Mouse (Mus musculus) heart, embryonic 16.5 days (tissue): ENCODE data around the gene Katnal1. TPM values are rescaled to one million over a fixed set of nuclear protein-coding genes. Genes with fewer than 3 reads are reported as not detected.

Experiments
- ATAC-seq: fragments of 200-750 bp; cut with Nextera tagmentation; replicated peaks from 2 replicates; pipeline ENCODE4 v1.8.0; 2017; ENCODE audit warnings: moderate number of reproducible peaks; ENCODE audit not compliant: insufficient read depth, low FRiP score; ENCODE audit errors: extremely low read depth
- H3K27ac ChIP-seq: fragments of 300-500 bp; sonication (generic); 2 replicates; pipeline ENCODE4 v1.5.1; 2014; ENCODE audit warnings: mild to moderate bottlenecking, low read length, control low read depth, moderate library complexity
- H3K27me3 ChIP-seq: fragments of 300-500 bp; sonication (generic); 2 replicates; pipeline ENCODE4 v1.6.1; 2014; ENCODE audit warnings: low read length, mixed read lengths; ENCODE audit not compliant: control insufficient read depth, insufficient read depth
- H3K36me3 ChIP-seq: fragments of 300-500 bp; sonication (generic); 2 replicates; pipeline ENCODE4 v1.6.1; 2014; ENCODE audit not compliant: control insufficient read depth, insufficient read depth
- H3K4me1 ChIP-seq: fragments of 300-500 bp; sonication (generic); 2 replicates; pipeline ENCODE4 v1.6.1; 2014; ENCODE audit warnings: low read length, mixed read lengths; ENCODE audit not compliant: control insufficient read depth, insufficient read depth
- H3K4me2 ChIP-seq: fragments of 300-500 bp; sonication (generic); 2 replicates; pipeline ENCODE4 v1.6.1; 2014; ENCODE audit warnings: low read depth, mild to moderate bottlenecking, control low read depth, low read length
- H3K4me3 ChIP-seq: fragments of 300-500 bp; sonication (generic); 2 replicates; pipeline ENCODE4 v1.5.1; 2014; ENCODE audit warnings: mild to moderate bottlenecking, control low read depth, low read length
- H3K9ac ChIP-seq: fragments of 300-500 bp; sonication (generic); 2 replicates; pipeline ENCODE4 v1.6.1; 2014; ENCODE audit warnings: low read length, control low read depth
- H3K9me3 ChIP-seq: fragments of 300-500 bp; sonication (generic); replicated peaks from 2 replicates; pipeline ENCODE4 v1.6.1; 2016; ENCODE audit warnings: low read length; ENCODE audit not compliant: control insufficient read depth
- WGBS: fragments of 180-500 bp; shearing (Covaris S2); extraction: QIAGEN DNeasy Blood & Tissue Kit; methylation state at CpG from one replicate; pipeline ENCODE4 v1.1.7; 2014; 5-methylcytosine and 5-hydroxymethylcytosine counted together
- polyA plus RNA-seq: library from polyadenylated mRNA; unstranded; fragments of >200 nt; fragmentation: Nextera tagmentation; extraction: Ambion mirVana; gene quantifications from 2 replicates; pipeline ENCODE4 v1.2.1, GENCODE M21; 2015

The Katnal1 gene
- polyA plus RNA-seq, 1 experiment from 2014 or later, result 12.7 TPM

- no peak overlapping the region for H3K4me3 ChIP-seq
- 65% methylated on average over 9 of the region's 9 CpGs for WGBS
- H3K4me1 ChIP-seq, result peaks cover 3% of the 10 kb centered on the region; the same call in 1 of the 2 replicates
- ATAC-seq, result no peak
- H3K9me3 ChIP-seq, result no peaks in the 10 kb centered on the region
- H3K9ac ChIP-seq, result no peak overlapping the region
- H3K27me3 ChIP-seq, result no peaks in the 10 kb centered on the region
- H3K4me2 ChIP-seq, result no peak overlapping the region
- H3K27ac ChIP-seq, result no peak overlapping the region
- H3K36me3 ChIP-seq, result no peaks in the 10 kb centered on the region
These were observed 19.5 kb upstream of the Katnal1 start for GRCm38 (mm10) chr5:148948577-148948976.

DNA sequence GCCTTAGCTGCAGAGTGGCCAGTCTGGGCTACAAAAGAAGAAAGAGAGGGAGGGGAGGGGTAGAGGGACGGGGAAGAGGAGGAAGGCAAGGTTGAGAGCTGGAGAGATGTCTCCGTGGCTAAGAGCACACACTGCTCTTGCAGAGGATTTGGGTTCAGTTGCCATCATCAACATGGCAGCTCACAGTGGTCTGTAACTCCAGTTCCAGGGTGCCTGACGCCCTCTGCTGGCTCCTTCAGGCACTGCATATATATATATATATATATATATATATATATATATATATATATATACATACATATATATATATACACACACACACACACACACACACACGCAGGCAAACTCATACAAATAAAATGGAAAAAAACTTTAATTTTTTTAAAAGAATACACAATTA lies 18.3 kb upstream of the Katnal1 start:
- H3K9ac ChIP-seq, result no peak overlapping the region
- no peaks in the 10 kb centered on the region for H3K36me3 ChIP-seq
- H3K9me3 ChIP-seq, result no peaks in the 10 kb centered on the region
- no peak overlapping the region for H3K27ac ChIP-seq
- no peak for ATAC-seq
- H3K27me3 ChIP-seq, result no peaks in the 10 kb centered on the region
- H3K4me3 ChIP-seq, result no peak overlapping the region
- WGBS, result 80% methylated on average over 4 of the region's 4 CpGs
- no peak overlapping the region for H3K4me2 ChIP-seq
- no peaks in the 10 kb centered on the region; the same call in 1 of the 2 replicates for H3K4me1 ChIP-seq

GRCm38 (mm10) chr5:148946787-148947186 lies 17.7 kb upstream of the Katnal1 start:
- H3K27ac ChIP-seq, result no peak overlapping the region
- ATAC-seq, result no peak
- no peak overlapping the region for H3K4me2 ChIP-seq
- H3K9me3 ChIP-seq, result no peaks in the 10 kb centered on the region
- H3K9ac ChIP-seq, result no peak overlapping the region
- no peaks in the 10 kb centered on the region for H3K27me3 ChIP-seq
- no peak overlapping the region for H3K4me3 ChIP-seq
- H3K4me1 ChIP-seq, result no peaks in the 10 kb centered on the region; the same call in 1 of the 2 replicates
- WGBS, result 79% methylated on average over 5 of the region's 5 CpGs
- H3K36me3 ChIP-seq, result no peaks in the 10 kb centered on the region

DNA sequence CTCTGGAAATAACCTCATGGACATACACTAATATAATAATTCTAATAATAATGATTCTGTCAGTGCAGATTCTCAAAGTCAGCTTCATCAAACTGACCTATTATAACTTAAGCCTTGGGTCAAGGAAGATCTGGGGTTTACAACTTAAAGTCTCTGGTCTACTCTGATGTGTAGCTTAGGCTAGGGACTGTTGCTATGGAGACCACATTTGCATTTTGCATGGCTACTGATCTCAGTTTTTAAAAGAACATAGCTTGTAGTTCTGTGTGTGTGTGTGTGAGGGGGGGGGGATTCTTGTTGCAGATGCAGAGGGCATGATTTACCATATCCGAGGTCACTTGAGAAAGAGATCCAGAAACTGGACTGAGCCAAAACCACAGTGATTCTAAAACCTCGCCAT lies 16.6 kb upstream of the Katnal1 start:
- no peaks in the 10 kb centered on the region for H3K36me3 ChIP-seq
- no peak overlapping the region for H3K9ac ChIP-seq
- 67% methylated on average over 2 of the region's 2 CpGs for WGBS
- H3K4me3 ChIP-seq, result no peak overlapping the region
- no peaks in the 10 kb centered on the region; the same call in 1 of the 2 replicates for H3K4me1 ChIP-seq
- no peaks in the 10 kb centered on the region for H3K27me3 ChIP-seq
- no peaks in the 10 kb centered on the region for H3K9me3 ChIP-seq
- H3K4me2 ChIP-seq, result no peak overlapping the region
- ATAC-seq, result no peak
- no peak overlapping the region for H3K27ac ChIP-seq

DNA sequence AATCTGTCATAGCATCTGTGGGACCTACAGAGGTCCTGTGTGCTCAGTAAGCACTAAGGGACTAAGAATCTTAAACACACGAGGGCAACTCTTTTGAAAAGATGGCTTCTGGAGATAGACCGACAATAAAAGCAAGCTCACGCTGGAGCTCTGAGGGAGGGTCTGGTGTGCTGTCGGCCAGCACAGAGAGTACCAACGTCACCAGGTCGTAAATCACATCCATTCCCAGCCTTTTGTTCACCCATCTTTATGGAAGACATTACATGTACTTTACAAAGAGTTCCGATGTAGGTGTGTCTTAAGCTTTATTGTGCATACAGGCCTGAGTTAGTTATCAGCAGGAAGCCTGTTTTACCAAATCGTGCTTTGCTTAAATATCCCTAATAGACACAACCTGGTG lies 14.9 kb upstream of the Katnal1 start:
- Histone ChIP-seq H3K4me1 (no peaks in the 10 kb centered on the region; the same call in 1 of the 2 replicates), H3K9me3 (no peaks in the 10 kb centered on the region), H3K9ac (no peak overlapping the region), H3K4me2 (no peak overlapping the region), H3K27ac (no peak overlapping the region), H3K4me3 (no peak overlapping the region), H3K36me3 (no peaks in the 10 kb centered on the region), H3K27me3 (no peaks in the 10 kb centered on the region)
- ATAC-seq, result no peak
- 56% methylated on average over 8 of the region's 8 CpGs for WGBS

DNA sequence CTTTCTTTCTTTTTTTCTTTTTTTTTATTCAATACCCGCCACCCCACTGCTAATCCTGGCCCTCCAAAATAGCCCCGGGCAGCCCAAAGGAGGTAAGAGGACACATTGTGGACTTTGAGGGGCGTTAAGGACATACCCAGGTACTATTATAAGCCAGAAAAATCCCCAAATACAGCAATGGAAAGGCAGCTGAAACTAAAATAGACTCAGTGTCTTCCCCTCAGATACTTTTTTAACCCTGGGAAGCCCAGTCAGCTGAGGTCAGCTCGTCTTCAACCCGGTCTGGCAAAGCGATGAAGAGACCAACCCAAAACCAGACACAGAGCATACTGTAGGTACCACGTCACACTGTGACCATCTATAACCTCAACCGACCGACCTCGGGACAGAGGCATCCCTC lies 14.3 kb upstream of the Katnal1 start:
- Histone ChIP-seq H3K4me2 (no peak overlapping the region), H3K9me3 (no peaks in the 10 kb centered on the region), H3K4me1 (no peaks in the 10 kb centered on the region; the same call in 1 of the 2 replicates), H3K9ac (no peak overlapping the region), H3K27me3 (no peaks in the 10 kb centered on the region), H3K36me3 (no peaks in the 10 kb centered on the region), H3K4me3 (no peak overlapping the region), H3K27ac (no peak overlapping the region)
- ATAC-seq, result no peak
- WGBS, result 79% methylated on average over 10 of the region's 10 CpGs

GRCm38 (mm10) chr5:148942957-148943356 lies 13.8 kb upstream of the Katnal1 start:
- H3K27me3 ChIP-seq, result no peaks in the 10 kb centered on the region
- H3K27ac ChIP-seq, result no peak overlapping the region
- H3K4me2 ChIP-seq, result no peak overlapping the region
- WGBS, result 71% methylated on average over 11 of the region's 11 CpGs
- H3K4me1 ChIP-seq, result no peaks in the 10 kb centered on the region
- H3K36me3 ChIP-seq, result no peaks in the 10 kb centered on the region
- no peak overlapping the region for H3K4me3 ChIP-seq
- ATAC-seq, result no peak
- H3K9me3 ChIP-seq, result no peaks in the 10 kb centered on the region
- no peak overlapping the region for H3K9ac ChIP-seq

DNA sequence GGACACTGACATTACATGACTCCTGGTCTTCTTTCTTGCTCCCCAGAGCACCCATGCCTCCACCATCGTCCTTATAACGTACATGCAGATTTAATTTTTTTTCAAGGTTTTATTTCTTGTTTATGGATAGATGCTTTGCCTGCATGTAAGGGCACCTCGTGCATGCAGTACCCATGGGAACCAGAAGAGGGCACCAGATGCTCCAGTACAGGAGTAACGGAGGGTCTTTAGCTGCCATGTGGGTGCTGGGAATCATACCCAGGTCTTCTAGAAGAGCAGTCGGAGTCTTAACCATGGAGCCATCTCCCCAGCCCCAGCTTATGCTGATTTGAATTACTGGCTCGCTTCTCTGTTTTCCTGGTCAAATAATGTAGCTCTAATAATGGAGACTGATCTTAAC lies 13.2 kb upstream of the Katnal1 start:
- H3K36me3 ChIP-seq, result no peaks in the 10 kb centered on the region
- H3K4me3 ChIP-seq, result no peak overlapping the region
- H3K9me3 ChIP-seq, result no peaks in the 10 kb centered on the region
- H3K4me1 ChIP-seq, result no peaks in the 10 kb centered on the region
- H3K27ac ChIP-seq, result no peak overlapping the region
- H3K4me2 ChIP-seq, result no peak overlapping the region
- 94% methylated on average over 6 of the region's 6 CpGs for WGBS
- ATAC-seq, result no peak
- no peak overlapping the region for H3K9ac ChIP-seq
- H3K27me3 ChIP-seq, result no peaks in the 10 kb centered on the region

DNA sequence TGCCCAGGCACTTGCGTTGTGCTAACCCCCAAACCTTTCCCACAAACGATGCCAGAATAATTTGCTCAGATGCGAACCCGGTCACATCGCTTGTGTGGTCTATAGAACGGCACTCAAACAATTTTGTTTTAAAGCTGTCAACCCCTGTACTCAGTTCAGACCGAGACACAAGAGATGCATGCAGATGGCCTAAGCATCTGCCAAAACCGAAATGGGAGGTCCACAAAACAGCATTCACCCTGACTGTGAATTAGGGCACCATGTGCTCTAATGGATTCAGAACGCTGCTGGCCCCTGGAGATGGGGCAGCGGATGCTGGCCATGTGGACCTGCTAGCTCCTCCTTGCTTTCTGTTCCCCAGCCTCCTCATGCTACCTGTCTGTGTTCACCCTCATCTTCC lies 12.7 kb upstream of the Katnal1 start:
- no peak overlapping the region for H3K4me3 ChIP-seq
- 88% methylated on average over 10 of the region's 10 CpGs for WGBS
- H3K27me3 ChIP-seq, result no peaks in the 10 kb centered on the region
- no peak overlapping the region for H3K27ac ChIP-seq
- H3K9ac ChIP-seq, result no peak overlapping the region
- ATAC-seq, result no peak
- H3K9me3 ChIP-seq, result no peaks in the 10 kb centered on the region
- H3K4me1 ChIP-seq, result no peaks in the 10 kb centered on the region
- no peak overlapping the region for H3K4me2 ChIP-seq
- H3K36me3 ChIP-seq, result no peaks in the 10 kb centered on the region

DNA sequence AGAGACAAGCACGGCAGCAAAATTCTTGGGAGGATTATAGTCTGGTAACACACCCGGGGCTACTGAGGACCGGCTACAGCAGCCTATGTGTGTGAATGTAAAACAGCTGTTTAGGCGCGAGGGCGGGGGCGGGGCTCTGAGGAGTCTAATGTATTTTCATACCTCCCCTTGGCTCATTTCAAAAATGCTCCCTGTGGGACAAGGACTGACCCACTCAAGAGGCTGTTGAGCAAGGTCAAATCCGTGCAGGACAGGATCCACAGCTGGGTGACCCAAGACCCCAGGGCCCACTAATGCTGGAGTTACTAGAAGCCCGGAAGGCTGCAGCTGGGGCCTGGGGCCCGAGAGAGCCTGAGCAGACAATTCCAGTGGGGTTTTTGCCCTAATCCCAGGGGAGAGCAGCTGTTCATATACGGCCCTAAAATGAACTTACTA lies 10.8 kb upstream of the Katnal1 start:
- no peaks in the 10 kb centered on the region for H3K9me3 ChIP-seq
- no peak overlapping the region for H3K4me2 ChIP-seq
- H3K9ac ChIP-seq, result no peak overlapping the region
- no peak overlapping the region for H3K4me3 ChIP-seq
- H3K27ac ChIP-seq, result no peak overlapping the region
- no peaks in the 10 kb centered on the region for H3K36me3 ChIP-seq
- WGBS, result 70% methylated on average over 11 of the region's 11 CpGs
- H3K27me3 ChIP-seq, result no peaks in the 10 kb centered on the region
- no peak for ATAC-seq
- H3K4me1 ChIP-seq, result no peaks in the 10 kb centered on the region
